Mouse (Mus musculus): ENCODE data around the gene Washc2. TPM values are rescaled to one million over a fixed set of nuclear protein-coding genes. Genes with fewer than 3 reads are reported as not detected.

The Washc2 gene
- polyA plus RNA-seq, 1 experiment from 2014 or later = 50.5 TPM

DNA sequence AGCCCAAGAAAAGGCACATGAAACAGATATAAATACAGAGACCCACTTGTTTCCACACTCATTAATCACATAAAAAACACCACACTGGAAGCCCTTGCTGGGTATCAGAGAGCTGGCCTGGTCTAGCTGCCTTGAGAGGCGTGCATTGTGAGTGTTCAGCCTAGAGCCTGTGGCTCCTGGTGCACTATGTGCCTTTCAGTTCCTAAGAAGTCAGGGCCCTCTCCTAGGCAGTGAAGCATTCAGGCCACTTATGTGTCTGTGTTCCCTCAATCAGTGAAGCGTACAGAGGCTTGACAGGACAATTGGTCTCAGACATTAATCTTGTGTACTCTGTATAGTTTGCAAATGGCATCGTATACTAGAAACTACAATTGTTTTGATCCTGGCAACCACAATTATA lies 75.4 kb downstream of the Washc2 start:
- Histone ChIP-seq H3K4me3 (ENCODE audit: low read depth, low read length) (no peak overlapping the region), H3K27me3 (ENCODE audit: control insufficient read depth, insufficient read depth, low read length) (no peaks in the 10 kb centered on the region), H3K4me1 (ENCODE audit: control insufficient read depth, insufficient read depth, low read length) (no peaks in the 10 kb centered on the region), H3K9ac (replicated peaks; ENCODE audit: low read length) (no peak overlapping the region), H3K9me3 (replicated peaks; ENCODE audit: control insufficient read depth, low read length) (no peaks in the 10 kb centered on the region), H3K4me2 (ENCODE audit: low read depth, low read length) (no peak overlapping the region), H3K36me3 (replicated peaks; ENCODE audit: control insufficient read depth, insufficient read depth, low read depth, low read length) (no peaks in the 10 kb centered on the region), H3K27ac (replicated peaks; ENCODE audit: low read depth, low read length) (no peak overlapping the region)
- DNase-seq (ENCODE audit: low spot score) (no peak), ATAC-seq (replicated peaks; ENCODE audit: insufficient number of reproducible peaks, low FRiP score, low TSS enrichment, low read depth) (no peak)
- WGBS = 81% methylated on average over 3 of the region's 3 CpGs

DNA sequence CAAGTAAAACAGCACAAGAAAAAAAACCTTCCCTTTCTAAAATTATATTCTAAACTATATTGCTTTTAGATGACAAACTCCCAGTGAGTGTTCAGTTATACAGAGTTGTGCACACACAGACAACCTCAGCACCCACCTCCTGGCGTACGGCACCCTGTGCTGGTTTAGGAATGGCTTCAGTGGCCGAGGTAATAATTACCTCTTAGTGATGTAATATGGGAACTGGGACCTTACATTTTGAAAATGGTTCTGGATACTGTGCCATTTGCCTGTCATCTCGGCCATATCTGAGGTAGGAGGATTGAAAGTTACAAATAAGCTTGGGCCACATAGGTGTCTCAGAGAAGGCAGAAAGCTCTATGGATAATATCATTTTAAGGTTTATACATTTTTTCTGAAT lies 78.5 kb downstream of the Washc2 start:
- DNase-seq (ENCODE audit: low spot score) = no peak
- Histone ChIP-seq H3K27ac (replicated peaks; ENCODE audit: low read depth, low read length) (no peak overlapping the region), H3K36me3 (replicated peaks; ENCODE audit: control insufficient read depth, insufficient read depth, low read depth, low read length) (no peaks in the 10 kb centered on the region), H3K4me1 (ENCODE audit: control insufficient read depth, insufficient read depth, low read length) (no peaks in the 10 kb centered on the region), H3K27me3 (ENCODE audit: control insufficient read depth, insufficient read depth, low read length) (no peaks in the 10 kb centered on the region), H3K9ac (replicated peaks; ENCODE audit: low read length) (no peak overlapping the region), H3K9me3 (replicated peaks; ENCODE audit: control insufficient read depth, low read length) (no peaks in the 10 kb centered on the region), H3K4me3 (ENCODE audit: low read depth, low read length) (no peak overlapping the region), H3K4me2 (ENCODE audit: low read depth, low read length) (no peak overlapping the region)
- 90% methylated on average over 4 of the region's 4 CpGs for WGBS
- no peak for ATAC-seq (replicated peaks; ENCODE audit: insufficient number of reproducible peaks, low FRiP score, low TSS enrichment, low read depth)

DNA sequence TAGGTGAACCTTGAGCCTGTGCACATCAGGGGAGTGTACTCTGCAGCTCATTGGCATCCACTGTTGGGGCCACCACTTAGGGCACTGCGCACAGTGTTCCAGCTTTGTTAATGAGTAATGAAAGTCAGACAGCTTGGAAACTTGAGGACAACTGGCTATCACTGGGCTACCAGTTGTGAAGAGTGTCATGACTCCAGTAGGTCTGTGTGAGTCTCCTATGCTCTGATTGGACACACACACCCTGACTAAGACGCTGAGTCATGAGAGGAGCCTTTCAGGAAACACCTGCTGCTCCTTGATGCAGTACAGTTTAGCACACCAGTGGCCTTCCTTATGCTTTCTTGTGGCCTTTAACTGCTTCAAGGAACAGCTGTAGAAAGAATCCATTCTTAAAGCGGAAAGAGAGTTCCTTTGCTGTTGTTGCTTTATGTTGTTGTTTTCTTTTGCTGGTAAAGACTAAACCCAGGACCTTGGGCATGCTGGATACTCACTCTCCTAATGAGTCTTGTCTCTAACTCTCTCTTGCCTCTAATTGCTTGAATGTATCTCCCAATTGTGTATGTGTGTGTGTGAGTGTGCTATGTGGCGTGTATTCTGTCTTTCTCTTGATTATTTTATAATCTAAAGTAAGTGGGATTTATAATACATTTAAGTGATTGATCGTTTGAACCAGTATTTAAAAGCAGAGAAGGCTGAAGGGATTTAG lies 79.2 kb downstream of the Washc2 start:
- Histone ChIP-seq H3K4me3 (ENCODE audit: low read depth, low read length) (no peak overlapping the region), H3K4me2 (ENCODE audit: low read depth, low read length) (no peak overlapping the region), H3K27me3 (ENCODE audit: control insufficient read depth, insufficient read depth, low read length) (no peaks in the 10 kb centered on the region), H3K9me3 (replicated peaks; ENCODE audit: control insufficient read depth, low read length) (no peaks in the 10 kb centered on the region), H3K9ac (replicated peaks; ENCODE audit: low read length) (no peak overlapping the region), H3K4me1 (ENCODE audit: control insufficient read depth, insufficient read depth, low read length) (no peaks in the 10 kb centered on the region), H3K27ac (replicated peaks; ENCODE audit: low read depth, low read length) (no peak overlapping the region), H3K36me3 (replicated peaks; ENCODE audit: control insufficient read depth, insufficient read depth, low read depth, low read length) (no peaks in the 10 kb centered on the region)
- WGBS = 79% methylated on average over 5 of the region's 5 CpGs
- DNase-seq (ENCODE audit: low spot score) = no peak
- ATAC-seq (replicated peaks; ENCODE audit: insufficient number of reproducible peaks, low FRiP score, low TSS enrichment, low read depth) = no peak

DNA sequence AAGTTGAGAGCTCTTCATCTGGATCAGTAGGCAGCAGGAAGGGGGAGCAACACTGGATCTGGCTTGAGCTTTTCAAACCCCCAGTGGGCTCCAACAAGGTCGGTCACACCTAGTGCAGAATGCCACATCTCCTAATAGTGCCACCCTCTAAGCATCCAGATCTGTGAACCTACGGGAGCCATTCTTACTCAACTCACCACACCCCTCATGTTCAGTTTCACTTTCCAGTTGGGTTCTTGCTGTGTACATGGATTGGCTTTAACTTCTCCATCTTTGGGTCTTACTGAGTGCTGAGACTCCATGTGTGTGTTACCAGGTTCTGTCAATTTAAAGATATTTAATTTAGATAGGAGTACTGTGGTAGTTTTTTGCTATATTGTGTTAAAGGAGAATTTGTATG lies 103.6 kb downstream of the Washc2 start:
- no peaks in the 10 kb centered on the region for H3K9me3 ChIP-seq (replicated peaks; ENCODE audit: control insufficient read depth, low read length)
- H3K27ac ChIP-seq (replicated peaks; ENCODE audit: low read depth, low read length) = no peak overlapping the region
- no peak for ATAC-seq (replicated peaks; ENCODE audit: insufficient number of reproducible peaks, low FRiP score, low TSS enrichment, low read depth)
- no peak overlapping the region for H3K4me2 ChIP-seq (ENCODE audit: low read depth, low read length)
- no peak overlapping the region for H3K4me3 ChIP-seq (ENCODE audit: low read depth, low read length)
- H3K36me3 ChIP-seq (replicated peaks; ENCODE audit: control insufficient read depth, insufficient read depth, low read depth, low read length) = no peaks in the 10 kb centered on the region
- 83% methylated on average over 2 of the region's 2 CpGs for WGBS
- no peaks in the 10 kb centered on the region for H3K4me1 ChIP-seq (ENCODE audit: control insufficient read depth, insufficient read depth, low read length)
- no peak for DNase-seq (ENCODE audit: low spot score)
- no peak overlapping the region for H3K9ac ChIP-seq (replicated peaks; ENCODE audit: low read length)
- H3K27me3 ChIP-seq (ENCODE audit: control insufficient read depth, insufficient read depth, low read length) = no peaks in the 10 kb centered on the region

Other genes starting within 250 kb of the Washc2 start
- 19.1 and 20.3 TPM in 2 replicates for gene Plxnd1, start 213.0 kb upstream of the Washc2 start, polyA plus RNA-seq (2014; fragmentation: Nextera tagmentation; extraction: Ambion mirVana)
- 13.4 and 14.1 TPM in 2 replicates for gene Tmcc1, start 14.6 kb upstream of the Washc2 start, polyA plus RNA-seq (2014; fragmentation: Nextera tagmentation; extraction: Ambion mirVana)
- gene Zfand4, start 56.2 kb downstream of the Washc2 start, polyA plus RNA-seq (2014; fragmentation: Nextera tagmentation; extraction: Ambion mirVana) = 9.3 and 10.8 TPM in 2 replicates
- 22.0 and 22.2 TPM in 2 replicates for gene March8, start 130.0 kb downstream of the Washc2 start, polyA plus RNA-seq (2014; fragmentation: Nextera tagmentation; extraction: Ambion mirVana)